Mouse (Mus musculus) naive thymus-derived CD4-positive, alpha-beta T cell, adult 2 months (primary cell): ENCODE results near the gene Zfp672.
A peak's percentile ranks its signal among the peaks of the same experiment; 100 is the strongest.
"Not testable (repeated sequence)": the region's sequence is repeated elsewhere in the genome, so short reads cannot be mapped to it uniquely, and the experiment has no call there.

Experiments
- DNase-seq: peaks from one replicate; pipeline ENCODE4 v3.0.0-alpha.2; 2011; ENCODE audit warnings: low read depth

Gene Zfp672

GRCm38 (mm10) chr11:58324614-58325229, 5.4 kb downstream of the Zfp672 start:
- no peak for DNase-seq

DNA sequence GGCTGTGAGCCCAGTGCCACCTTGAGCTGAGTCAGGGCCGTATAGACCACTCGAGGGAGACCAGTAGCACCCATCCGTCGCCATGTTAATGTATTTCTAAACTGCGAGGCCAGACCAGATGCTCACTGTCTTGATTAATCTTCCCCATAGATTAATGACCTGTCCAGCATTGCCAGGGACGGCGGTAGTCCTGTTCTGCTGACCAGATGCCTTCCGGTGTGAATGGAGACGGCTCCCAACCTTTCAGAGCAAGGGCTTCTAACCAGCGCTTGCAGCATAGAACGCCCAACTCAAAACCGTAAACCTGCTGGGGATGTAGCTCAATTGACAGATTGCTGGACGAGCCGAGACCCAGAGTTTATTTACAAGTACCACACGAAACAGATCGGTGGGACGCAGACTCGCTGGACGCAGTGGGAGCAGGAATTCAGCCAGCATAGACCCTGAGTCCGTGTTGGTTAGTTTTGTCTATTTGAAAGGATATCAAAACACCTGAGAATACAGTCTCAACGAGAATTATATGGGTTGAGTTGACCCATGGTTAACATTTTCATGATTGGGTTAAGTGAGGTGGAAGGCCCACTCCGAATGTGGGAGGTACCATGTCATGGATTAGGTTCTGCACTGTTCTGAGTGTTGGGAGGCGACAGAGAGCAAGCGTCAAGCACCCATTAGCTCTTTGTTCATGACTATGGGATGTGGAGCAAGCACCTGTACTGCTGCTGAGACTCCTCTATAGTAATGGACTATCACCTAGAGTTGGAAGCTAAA, 6.4 kb downstream of the Zfp672 start:
- peak; percentile 34 for DNase-seq

DNA sequence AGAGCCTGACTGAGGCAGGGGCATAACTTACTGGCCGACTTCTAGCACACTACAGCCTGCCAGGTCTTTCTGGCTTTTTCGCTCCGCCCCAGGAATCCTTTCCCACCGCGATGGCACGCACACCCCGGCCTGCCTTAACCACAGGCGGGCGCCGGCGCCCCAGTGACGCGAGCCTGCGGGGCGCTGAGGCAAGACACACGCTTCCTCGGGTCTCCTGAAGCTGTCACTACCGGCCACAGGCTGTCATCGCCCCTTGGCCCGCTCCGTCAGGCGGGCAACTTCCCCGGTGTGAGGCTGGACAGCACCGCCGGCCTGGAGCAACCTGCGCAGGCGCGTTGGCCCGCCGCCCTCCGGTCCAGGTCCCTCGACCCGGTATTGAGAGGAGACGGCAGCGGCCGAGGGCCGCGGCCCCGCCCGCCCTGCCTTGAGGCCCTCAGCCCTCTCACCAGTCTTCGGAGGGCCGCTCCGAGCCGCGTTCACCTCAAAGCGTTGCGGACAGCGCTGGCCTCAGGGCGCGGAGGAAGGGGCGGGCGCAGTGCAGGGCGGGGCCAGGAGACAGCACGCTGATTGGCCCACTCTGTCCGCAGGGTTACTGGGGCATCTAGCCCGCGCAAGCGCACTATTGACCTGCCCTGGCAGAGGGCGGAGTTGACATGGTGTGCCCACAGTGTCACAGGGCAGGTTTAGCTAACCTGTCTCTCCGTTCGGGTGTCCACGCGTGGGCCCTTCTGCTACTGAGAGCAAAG, 7.1 kb downstream of the Zfp672 start:
- peak; percentile 97 for DNase-seq

GRCm38 (mm10) chr11:58316768-58317390, 13.3 kb downstream of the Zfp672 start:
- no peak for DNase-seq

DNA sequence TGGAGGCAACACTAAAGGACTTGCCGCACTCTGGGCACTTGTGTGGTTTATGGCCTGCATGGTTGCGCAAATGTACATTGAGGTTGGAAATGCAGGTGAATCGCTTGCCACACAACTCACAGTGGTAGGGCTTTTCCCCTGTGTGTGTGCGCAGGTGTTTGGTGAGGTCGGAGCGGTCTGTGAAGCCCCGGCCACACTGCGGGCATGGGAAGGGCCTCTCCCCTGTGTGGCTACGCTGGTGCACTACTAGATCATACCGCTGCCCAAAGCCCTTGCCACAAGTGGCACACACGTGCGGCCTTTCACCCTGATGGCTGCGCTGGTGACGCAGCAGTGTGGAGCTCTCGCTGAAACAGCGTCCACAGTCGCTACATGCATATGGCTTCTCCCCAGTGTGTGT, 13.8 kb downstream of the Zfp672 start:
- DNase-seq: no peak

DNA sequence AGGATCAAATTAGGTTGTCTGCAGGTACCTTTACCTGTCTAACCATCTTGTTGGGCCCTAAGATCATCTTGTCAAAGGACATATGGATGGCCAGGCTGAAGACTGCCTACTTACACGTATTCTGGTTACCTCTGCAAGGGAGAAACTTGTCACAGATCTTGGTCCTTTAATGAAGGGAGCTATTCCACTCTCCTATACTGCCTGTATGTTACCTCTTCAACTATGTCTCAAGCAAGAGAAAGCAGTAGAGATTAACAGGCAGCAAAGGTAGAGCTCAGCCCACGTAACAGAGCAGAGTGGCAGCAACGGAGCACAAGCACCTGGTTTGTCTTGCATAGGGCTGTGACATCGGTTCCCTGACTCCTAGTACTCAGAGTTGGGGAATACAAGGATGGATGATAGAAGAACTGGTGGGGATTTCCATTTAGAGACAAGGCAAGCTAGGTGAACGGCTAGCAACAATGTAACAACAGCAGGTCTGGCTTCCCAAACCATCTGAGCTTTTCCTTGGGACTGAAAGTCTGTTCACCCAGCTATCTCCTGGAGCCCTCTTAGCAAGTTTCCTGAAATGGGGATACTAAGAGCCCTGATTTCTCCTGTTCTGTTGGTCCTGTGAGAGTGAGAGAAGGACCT, 14.5 kb downstream of the Zfp672 start:
- no peak for DNase-seq

GRCm38 (mm10) chr11:58314069-58314468, 16.1 kb downstream of the Zfp672 start:
- DNase-seq: no peak

- DNase-seq: no peak
Observed at GRCm38 (mm10) chr11:58308661-58309060, 21.5 kb downstream of the Zfp672 start.

DNA sequence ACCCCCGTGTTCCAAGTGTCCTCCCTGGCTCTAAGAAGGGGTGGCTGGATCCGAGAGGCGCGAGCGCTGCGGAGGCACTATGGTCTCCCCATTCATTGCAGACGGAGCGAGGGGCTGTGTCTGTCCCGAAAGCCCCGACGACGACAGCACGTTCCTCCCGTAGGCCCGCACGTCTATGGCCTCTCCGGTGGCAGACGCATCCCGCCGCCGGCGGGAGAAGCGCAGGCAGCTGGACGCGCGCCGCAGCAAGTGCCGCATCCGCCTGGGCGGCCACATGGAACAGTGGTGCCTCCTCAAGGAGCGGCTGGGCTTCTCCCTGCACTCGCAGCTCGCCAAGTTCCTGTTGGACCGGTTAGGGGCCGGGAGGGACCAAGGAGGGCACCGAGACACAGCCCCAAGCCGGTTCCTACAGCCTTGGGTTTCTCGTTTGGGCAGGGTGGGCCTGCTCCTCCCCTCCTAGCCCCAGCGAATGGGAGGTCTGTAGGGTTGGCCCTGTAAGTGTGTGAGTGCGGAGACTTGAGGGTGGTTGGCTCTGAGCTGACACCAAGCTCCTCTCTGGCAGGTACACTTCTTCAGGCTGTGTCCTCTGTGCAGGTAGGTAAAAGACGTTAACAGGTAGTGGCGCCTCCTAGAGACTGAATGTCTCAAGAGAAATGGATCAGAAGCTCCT, 22.6 kb downstream of the Zfp672 start:
- peak; percentile 75 for DNase-seq

GRCm38 (mm10) chr11:58306860-58307308, 23.3 kb downstream of the Zfp672 start, which contains the start of gene Zfp692:
Gene Zfp692 (plus strand): TSS chr11:58307069.
- DNase-seq: peak; percentile 89

GRCm38 (mm10) chr11:58305299-58305698, 24.8 kb downstream of the Zfp672 start:
- DNase-seq: not testable (repeated sequence)

DNA sequence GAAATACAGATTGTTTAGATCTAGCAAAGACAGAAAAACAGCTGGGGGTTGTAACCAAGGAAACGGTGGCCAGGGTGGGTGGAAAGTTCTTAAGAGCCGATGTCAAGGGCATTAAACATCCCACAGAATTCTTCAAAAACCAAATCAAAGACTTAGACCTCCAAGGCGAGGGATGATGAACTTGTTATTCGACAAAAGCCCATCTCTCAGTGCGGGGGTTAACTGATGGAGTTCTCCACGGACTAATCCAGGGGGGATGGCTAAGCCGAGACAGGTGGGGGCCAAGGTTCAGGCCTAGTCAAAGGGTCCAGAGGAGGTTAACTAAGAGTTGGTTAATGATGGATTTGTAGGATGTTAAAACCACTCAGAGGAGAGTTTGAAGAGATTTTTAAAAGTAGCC, 26.5 kb downstream of the Zfp672 start:
- no peak for DNase-seq

GRCm38 (mm10) chr11:58302774-58303445, 27.2 kb downstream of the Zfp672 start:
- no peak for DNase-seq

DNA sequence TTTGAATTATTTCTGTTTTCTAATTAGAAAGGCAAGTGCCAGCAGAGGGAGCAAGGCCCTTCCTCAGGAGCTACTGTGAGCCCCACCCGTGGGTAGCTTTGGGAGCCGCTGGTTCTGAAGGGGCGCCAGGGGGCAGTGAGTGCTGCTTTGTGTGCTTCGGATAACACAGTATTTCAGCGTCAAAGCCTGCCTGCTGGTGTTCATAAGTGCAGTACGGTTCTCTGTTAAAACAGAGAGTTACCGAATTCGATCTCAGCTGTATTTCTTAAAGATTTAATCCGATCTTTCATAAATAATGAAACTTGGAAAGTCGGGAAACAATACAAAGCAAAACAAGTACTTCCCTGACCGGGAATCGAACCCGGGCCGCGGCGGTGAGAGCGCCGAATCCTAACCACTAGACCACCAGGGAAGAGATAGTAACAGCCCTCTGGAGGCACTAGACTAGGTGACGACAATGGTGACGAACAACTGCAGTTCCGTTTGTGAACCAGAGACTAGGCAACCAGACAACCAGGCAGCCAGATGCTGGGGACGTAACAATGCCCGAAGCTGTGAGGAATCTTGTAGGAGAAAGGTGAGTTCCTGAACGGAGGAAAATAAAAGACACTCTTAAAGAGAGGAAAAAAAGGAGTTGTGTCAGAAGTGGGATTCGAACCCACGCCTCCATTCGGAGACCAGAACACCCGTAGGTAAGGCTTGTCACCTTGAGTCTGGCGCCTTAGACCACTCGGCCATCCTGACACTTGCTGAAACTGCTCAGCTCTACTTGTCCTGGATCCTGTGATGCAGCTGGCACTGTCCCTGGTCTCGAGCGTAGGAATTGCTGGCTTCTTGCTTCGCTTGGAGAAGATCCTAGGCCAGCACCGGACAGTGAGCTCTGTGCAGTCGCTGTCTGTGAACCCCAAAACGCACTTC, 28.0 kb downstream of the Zfp672 start:
- DNase-seq: peak; percentile 97

DNA sequence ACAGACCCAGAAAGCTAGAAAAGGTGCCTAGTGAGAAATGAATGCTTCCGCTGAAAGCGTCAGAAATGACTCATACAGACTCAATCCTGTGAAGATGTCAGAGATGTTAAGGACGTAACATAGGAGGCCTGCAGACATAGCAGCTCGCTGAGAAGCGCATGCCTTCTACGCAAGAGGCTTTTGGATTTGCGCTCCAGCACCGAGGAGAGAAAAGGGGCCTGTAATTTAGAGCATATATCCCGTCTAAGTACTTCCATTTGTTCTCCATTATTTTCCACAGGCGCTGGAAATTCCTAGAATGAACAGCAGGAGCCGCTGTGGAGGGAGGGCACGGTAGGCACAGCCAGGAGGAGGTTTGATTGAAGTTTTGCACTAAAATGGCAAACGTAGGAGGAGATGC, 29.1 kb downstream of the Zfp672 start:
- peak; percentile 86 for DNase-seq

GRCm38 (mm10) chr11:58297396-58297795, 32.7 kb downstream of the Zfp672 start:
- DNase-seq: no peak

- DNase-seq: no peak
Observed at GRCm38 (mm10) chr11:58292791-58293190, 37.3 kb downstream of the Zfp672 start.

GRCm38 (mm10) chr11:58290812-58291211, 39.3 kb downstream of the Zfp672 start:
- no peak for DNase-seq

- no peak for DNase-seq
Observed at GRCm38 (mm10) chr11:58289992-58290682, 40.0 kb downstream of the Zfp672 start.
